Mouse (Mus musculus) left cerebral cortex, postnatal 4 days (tissue): ENCODE measurements around the gene Arhgef15. TPM values are rescaled to one million over a fixed set of nuclear protein-coding genes. Genes with fewer than 3 reads are reported as not detected.
"Not testable (repeated sequence)": the region's sequence is repeated elsewhere in the genome, so short reads cannot be mapped to it uniquely, and the experiment has no call there.

Experiments used
- DNase-seq: peaks from one replicate; pipeline ENCODE4 v3.0.0-alpha.2; 2022
- intact Hi-C: fragments of 180-260 bp; cut with DNase I; formaldehyde crosslinking; loops from one replicate; pipeline ENCODE4 v1.15.1; 2025
- total RNA-seq, 2 experiments: library from RNA; stranded (reverse); gene quantifications; 2 replicates each; pipeline ENCODE4 v1.2.3; 2021

Gene Arhgef15
- total RNA-seq, 2 experiments from 2014 or later = 17.6 to 19.9 TPM

DNA sequence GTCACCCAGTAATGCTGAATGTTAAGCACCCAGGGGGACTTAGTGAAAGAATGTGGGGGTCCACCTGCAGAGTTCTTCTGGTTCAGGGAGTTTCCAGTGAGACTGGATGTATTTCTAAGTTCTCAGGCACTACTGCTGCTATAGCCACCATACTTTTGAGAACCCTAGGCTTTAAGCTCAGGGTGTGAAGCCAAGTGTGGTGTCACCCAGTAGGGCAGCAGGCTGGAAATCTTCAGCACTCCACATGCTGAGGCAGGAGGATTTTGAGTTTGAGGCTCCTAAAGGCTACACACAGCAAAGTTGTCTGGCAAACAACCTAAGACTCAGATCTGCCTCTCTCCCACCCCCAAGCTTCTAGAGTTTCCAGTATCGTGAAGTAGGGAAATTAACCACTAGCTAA lies 9.3 kb upstream of the Arhgef15 start:
- intact Hi-C loops = no loop called here
- DNase-seq = no peak

DNA sequence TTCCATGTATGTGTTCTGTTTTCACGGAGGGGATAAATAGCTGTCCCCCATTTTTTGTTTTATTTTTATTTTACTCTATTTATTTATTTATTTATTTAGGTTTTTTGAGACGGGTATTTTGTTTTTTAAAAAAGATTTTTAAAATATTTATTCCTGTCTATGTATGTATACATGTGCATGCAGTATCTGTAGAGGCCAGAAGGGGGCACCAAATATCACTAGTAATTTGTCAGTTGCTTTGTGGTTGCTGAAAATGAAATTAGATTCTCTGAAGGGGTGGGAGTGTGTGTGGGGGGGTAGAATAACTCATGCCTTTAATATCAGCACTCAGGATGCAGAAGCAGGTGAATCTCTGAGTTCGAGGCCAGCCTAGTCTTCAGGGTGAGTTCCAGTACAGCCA lies 8.6 kb upstream of the Arhgef15 start:
- peak; percentile 64 for DNase-seq
- intact Hi-C loops = no loop called here

DNA sequence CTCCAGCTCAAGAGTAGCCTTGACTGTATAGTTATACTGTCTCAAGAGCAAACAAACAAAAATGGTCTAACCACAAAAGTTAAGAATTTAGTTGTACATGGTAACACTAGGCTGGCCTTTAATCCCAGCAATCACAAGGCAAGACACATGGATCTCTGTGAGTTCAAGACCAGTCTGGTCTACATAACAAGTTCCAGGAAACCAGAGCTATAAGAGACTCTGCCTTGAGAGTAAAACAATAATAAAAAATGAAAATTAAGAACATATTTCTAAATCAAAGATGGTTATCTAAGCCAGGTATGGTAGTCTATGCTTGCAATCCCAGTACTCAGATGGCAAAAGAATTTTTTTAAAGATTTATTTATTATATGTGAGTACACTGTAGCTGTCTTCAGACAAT lies 7.8 kb upstream of the Arhgef15 start:
- intact Hi-C loops = no loop called here
- DNase-seq = no peak

DNA sequence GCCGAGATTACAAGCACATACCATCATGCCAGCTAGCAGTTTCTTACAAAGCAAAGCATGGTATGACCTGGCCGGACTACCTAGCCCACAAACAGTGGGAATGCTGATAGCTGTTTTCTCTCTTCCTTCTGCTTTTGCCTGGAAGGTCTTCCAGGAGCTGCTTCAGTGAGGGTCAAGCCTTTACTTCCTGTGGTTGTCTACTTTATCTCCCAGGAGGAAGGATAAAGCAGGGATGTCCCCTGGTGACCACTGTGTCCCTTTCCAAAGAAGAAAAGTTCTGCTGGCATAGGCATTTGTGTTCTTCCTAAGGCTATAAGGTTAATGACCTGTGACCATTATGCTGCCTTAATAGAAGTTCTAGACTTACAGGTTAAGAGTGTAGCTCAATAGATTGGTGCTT lies 6.1 kb upstream of the Arhgef15 start:
- intact Hi-C loops = no loop called here
- no peak for DNase-seq

DNA sequence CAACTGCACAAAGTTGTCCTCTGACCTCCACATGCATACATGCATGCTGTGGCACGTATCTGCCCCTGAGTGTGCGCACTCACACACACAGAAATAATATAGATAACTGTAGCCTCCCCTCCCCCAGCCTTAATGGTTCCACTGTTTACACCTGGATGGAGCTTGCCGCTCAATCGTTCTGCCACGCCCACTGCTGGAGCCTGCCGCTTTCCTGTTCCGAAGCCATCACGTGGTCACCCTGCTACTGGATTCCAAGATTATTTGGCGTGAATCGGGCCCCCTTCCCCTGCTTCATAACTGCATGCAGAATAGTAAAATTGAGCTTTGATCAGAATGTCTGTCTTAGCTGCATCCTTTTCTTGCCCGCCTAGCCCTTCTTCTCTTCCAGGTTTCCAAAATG lies 4.9 kb upstream of the Arhgef15 start:
- intact Hi-C loops, DNase-seq: not testable (repeated sequence)

DNA sequence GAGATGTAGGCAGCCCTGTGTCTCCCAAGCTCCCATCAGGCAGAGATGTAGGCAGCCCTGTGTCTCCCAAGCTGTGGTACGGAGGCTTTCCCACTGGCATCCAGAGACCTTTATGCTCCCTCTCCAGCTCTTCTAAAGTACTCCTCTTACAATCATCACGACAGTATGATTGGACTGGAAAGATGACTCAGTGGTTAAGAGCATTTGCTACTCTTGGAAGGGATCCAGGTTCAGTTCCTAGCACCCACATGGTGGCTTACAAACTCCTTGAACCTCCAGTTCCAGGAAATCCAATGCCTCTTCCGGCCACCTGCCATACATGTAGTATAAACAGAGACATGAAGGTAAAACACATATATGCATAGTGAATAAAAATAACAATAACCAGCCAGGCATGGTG lies 4.3 kb upstream of the Arhgef15 start:
- intact Hi-C loops = no loop called here
- no peak for DNase-seq

DNA sequence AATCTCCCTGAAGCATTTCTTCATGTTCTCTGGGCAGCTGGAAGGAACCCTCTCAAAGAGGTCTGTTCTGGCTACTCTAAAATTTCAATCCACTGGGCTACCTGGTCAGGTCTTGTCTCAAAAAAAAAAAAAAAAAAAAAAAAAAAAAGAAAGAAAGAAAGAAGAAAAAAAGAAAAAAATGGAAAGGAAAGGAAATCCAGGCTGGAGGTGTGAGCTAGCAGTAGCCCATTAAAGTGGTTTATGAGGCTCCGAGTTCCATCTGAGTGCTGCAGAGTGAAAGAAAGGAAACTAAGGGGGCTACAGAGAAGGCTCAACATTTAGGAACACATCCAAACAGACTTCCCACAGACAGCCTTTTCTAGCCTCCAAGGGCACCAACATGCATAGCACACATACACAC lies 691 bp upstream of the Arhgef15 start:
- intact Hi-C loops = no loop called here
- DNase-seq = no peak

DNA sequence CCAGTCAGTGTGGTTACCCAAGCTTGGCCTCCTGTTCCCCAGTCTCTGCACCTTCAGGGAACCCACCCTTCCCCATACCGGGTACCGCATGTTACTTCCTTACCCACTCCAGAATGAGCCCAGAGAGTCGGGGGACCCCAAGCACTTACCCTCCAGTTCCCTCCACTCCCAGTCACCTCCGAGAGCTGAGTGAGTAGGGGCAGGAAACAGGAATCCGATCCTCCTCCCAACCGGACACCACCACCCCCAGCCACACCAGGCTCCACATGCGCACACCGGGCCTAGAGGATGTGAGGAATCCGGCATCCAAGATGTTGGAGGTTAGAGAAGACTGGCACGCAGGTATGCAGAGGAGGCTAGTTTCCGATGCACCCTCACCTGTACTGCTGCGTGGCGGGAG lies 583 bp downstream of the Arhgef15 start:
- intact Hi-C loops = no loop called here
- DNase-seq = no peak

DNA sequence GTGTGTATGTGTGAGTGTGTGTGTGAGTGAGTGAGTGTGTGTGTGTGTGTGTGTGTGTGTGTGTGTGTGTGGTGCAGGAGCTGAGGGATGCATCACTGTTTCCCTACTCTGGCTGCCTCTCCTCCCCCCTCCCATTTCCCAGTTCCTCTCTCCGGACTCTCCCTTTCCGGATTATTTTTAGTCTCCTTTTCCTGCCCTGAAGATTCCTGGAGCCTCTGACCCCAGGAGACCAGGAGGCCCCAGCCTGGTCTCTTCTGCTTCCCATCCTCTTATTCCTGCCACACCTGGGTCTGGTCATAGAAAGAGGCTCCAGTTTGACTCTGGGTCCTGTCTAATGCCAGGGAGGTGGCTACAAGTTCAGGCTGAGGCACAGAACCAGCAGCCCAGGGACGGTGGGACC lies 1.2 kb downstream of the Arhgef15 start:
- intact Hi-C loops = no loop called here
- DNase-seq = no peak

DNA sequence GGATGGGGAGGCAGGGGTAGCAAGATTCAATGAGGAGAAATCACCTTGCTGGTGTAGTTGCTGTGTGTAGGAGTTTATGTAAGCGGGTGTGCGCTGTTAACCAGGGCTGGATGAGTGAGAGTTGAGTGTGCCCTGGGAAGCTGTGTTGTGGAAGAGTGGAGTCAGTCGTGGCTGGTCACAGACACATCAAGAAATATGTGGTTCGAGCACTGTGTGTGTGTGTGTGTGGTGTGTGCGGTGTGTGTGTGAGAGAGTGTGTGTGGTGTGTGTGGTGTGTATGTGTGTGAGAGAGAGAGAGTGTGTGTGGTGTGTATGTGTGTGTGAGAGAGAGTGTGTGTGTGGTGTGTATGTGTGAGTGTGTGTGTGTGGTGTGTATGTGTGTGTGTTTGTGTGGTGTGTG lies 1.8 kb downstream of the Arhgef15 start:
- DNase-seq = no peak
- intact Hi-C loops = no loop called here

DNA sequence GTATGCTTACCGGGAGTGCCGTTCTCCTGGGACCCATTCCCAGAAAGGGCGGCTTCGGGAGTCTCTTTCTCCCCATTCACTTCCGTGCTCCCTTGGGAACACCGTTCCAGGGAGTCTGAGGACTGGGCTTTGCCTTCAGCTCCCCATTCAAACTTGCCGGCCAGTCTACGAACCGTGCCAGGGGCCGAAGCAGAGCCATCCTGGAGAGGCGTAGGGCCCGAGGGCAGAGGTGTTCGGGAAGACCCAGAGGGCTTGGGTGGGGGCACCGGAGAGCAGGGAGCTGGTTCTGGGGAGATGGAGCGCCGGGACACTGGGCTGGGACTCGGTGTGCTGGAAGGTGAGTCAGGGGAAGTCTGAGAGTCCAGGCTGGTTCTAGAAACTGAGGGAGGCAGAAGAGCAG lies 2.9 kb downstream of the Arhgef15 start:
- no peak for DNase-seq
- intact Hi-C loops = no loop called here

DNA sequence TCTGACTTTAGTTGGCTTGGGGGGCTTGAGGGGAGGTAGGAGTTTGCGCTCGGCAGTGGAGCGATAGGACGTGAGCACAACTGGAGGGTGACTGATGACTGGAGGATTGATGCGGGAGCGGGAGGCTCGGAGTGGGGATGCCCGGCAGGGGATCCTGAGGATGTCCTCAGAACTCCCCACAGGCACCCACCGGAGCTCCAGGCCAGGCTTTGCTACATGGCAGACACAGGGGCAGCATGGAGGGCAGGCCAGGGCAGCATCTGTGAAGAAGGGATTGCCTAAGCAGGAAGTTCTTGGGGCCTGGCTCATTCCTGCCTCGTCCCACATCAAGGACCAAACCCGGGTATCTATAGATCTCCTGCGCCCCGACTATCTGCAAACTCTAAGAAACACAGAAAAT lies 3.4 kb downstream of the Arhgef15 start:
- DNase-seq = no peak
- intact Hi-C loops = no loop called here

DNA sequence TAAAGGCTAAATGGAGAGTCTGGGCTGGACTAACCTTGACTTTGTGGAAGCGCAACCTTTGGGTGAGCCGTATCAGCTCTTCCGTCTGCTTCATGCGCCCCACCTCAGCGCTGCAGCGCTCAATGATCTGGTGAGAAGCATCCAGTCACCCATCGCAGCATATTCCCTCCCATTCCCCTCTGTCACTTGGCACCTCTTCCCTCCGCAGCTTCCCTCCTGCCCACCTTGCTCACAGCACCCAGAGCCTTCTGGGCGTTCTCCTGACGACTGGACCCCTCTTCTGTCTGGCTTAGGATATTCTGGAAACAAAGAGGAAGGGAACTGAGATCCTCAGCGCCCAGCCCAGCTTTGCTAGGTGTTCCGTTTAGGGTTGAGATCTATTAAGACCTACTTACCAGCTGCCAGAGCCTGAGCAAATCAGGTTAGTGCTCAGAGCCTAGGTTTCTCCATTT lies 9.7 kb downstream of the Arhgef15 start:
- DNase-seq = peak; percentile 49
- intact Hi-C loops = no loop called here

DNA sequence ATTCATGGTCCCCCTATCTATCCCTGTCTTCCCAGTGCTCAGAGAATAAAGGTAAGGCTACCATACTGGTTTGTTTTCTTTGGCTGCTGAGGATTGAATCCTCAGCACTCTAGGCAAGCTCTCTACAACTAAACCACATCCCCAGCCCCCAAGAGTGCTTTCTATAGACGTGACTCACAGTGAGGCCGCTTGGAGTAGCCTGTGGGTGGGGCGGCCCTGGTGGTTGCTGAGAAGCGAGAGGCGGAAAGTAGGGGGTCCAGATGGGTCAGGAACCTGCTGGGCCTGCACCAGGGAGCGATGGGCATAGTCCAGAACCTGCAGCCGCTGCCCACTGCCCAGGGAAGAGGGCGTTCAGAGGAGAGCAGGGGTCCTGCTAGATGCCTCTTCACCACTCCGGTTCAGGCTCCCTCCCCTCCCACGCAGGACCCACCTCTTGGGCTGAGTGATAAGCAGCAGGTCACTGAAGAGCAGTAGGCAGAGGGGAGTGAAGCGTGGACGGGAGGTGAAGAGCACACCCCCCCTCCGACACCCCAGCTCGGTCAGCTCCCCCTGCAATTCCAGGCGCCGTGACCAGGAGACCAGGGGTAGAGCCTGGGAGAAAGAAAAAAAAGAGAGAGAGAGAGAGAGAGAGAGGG lies 10.4 kb downstream of the Arhgef15 start:
- peak; percentile 11 for DNase-seq
- intact Hi-C loops = no loop called here

DNA sequence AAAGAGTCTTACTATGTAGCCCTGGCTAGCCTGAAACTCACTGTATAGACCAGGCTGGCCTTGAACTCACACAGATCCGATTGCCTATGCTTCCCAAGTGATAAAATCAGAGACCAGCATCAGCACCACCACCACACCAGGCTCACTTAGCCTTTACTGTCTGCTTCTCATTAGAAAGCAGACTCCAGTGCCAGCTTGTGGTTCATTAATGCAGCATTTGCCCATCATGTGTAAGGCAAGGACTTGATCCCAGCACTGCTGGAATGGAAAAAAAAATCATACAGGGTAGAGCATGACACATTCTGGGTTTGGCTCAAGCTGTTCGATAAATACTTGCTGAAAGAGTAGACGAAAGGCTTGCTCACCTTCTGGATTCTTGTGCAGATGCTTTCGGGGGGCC lies 11.3 kb downstream of the Arhgef15 start:
- intact Hi-C loops = no loop called here
- DNase-seq = no peak

DNA sequence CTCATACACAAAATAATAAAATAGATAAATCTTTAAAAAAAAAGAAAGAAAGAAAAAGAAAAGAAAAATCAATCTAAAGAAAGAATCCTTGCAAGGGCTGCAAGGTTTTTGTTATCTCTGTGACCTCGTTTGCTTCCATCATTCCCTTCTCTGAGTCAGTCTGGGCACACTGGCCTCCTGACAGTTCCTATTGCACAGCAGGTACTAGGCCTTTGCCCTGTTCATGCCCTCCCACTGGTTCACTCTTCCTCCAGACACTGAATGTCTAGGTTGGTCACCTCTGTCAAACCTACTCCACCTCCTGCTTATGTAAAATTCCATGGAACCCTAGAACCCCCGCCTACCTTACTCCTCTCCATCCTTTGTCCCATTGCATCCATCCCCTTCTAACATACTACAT lies 12.0 kb downstream of the Arhgef15 start:
- no peak for DNase-seq
- intact Hi-C loops = no loop called here

DNA sequence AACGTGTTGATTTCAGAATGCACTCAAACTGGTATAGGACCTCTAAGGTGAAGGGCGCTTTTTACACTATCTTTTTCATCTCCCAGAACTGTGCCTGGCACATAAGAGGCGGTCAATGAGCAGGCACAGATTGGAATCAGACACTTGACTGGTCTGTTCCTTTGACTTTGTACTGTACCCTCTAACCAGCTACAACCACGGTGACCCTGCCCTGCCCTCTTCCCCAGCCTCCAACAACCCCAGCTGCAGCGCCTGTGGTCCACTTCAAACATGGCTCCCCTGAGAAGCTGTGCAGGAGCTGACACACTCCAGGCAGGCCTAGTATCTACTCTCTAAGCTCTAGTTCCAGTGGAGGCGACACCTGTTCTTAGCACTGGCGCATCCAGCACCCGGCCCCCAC lies 14.5 kb downstream of the Arhgef15 start:
- no peak for DNase-seq
- intact Hi-C loops = no loop called here

DNA sequence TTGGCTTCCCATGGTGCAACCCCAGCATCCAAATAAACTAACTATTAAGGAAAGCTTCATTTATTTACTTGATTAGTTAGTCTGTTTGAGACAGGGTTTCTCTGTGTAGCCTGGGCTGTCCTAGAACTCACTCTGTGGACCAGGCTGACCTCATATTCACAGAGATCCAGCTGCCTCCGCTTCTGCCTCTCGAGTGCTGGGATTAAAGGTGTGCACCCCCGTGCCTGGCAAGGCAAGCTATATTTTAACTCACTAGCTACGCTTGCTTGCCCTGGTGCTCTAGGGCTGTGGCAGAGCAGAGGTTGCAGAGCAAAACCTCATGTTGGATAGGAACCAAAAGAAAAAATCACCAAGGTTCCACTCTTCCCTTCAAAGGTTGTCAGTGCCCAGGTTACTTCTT lies 16.8 kb downstream of the Arhgef15 start:
- no peak for DNase-seq
- intact Hi-C loops = no loop called here

DNA sequence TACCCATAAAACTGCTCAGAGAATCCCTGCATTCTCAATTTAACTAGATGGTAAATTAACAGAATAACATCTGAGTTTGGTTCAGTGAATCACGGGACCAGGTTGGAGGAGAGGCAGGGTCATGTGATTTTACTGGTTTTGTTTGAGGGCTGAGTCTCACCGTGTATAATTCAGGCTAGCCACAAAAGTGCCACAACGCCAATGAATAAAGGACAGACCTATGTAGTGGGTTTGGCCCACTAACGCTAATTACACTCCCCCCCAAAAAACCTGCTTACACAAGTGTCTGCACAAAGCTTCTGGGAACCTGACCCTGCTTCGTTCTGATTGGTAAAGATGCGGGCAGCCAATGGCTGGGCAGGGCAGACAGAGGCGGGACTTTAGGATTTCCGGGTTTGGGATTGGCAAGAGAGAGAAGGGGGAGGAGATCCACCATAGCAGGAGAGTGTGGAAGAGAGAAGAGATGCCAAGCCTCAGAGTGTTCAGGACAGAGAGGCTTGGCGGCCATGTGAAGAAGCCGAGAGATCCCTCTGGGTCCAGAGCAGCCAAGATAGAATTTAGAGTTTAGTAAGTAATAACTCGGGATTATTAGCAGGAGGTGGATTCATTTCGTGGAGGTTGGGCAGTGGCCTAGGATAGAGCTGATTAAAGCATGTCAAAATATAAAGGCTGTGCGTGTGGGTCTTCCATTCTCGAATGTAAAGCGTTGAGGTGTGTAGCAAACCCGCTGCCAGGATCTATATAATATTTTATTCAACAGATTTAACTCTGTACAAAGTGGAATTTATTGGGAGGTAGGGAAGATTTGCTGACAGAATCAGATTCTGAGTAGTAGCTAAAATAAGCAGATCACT lies 17.6 kb downstream of the Arhgef15 start:
- intact Hi-C loops = no loop called here
- peak; percentile 85 for DNase-seq

DNA sequence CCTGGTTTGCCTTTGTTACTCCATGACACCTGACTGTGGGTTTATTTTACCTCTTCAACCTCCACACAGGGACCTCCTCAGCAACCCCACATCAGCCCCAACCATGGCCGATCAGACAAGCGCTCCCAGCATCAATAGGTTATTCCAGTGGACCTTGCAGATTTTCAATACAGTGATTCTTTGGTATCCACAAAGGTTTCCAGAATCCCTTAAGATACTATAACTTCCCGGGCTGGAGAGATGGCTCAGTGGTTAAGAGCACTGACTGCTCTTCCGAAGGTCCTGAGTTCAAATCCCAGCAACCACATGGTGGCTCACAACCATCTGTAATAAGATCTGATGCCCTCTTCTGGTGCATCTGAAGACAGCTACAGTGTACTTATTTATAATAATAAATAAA lies 20.3 kb downstream of the Arhgef15 start:
- intact Hi-C loops, DNase-seq: not testable (repeated sequence)

DNA sequence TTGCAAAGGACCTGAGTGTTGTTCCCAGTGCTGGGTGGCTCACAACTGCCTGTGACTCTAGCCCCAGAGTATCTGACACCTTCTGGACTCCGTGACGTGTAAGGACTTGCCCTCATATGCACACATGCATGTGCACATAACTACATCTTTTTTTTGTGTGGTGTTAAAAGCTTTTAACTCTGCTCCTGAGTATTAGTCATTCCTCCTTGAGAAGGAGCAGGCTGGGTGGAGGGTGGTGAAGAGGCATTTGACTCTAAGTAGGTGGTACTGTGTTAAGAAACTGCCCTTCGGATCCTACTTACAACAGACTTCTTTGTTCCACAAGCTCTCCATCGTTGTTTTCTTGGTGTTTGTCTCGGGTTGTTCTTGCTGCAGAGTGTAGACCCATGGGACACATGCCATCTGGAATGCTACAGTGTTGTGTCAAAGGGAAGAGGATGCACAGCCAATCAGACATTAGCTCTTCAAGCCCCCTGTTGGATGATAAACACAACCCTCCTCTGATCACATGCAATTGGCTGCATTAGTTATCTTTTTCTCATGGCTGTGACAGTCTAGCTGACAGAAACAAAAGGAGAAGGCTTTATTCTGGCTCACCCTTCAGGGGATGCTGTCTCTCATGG lies 23.3 kb downstream of the Arhgef15 start:
- DNase-seq = no peak
- intact Hi-C loops = no loop called here

DNA sequence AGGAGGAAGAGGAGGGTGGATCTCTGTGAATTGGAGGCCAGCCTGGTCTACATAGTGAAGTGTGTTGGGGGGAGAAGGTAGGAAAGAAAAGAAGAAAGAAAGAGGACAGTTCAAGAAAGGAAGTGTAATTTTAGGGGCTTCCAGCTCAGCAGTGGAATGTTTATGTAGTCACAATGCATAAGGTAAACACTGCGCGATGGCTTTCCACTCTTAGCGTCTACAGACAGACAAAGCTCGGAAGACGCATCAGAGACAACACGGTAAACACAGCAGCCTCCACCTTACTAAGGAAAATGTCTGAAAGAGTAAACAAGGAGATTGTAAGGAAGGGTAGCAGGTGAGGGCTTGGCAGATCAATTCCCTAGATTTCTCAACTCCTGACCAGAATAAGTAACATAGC lies 27.3 kb downstream of the Arhgef15 start:
- no peak for DNase-seq
- intact Hi-C loops = no loop called here
